Mouse (Mus musculus) heart, embryonic 12.5 days (tissue): ENCODE results near the gene Ndufaf7. TPM values are rescaled to one million over a fixed set of nuclear protein-coding genes. Genes with fewer than 3 reads are reported as not detected.

ENCODE experiments used
- ATAC-seq: fragments of 200-750 bp; cut with Nextera tagmentation; 2 replicates; pipeline ENCODE4 v1.8.0; 2017; ENCODE audit warnings: moderate TSS enrichment, moderate library complexity; ENCODE audit not compliant: insufficient number of reproducible peaks, low FRiP score
- H3K27ac ChIP-seq: fragments of 300-500 bp; sonication (generic); 2 replicates; pipeline ENCODE4 v1.5.1; 2016; ENCODE audit warnings: mild to moderate bottlenecking, moderate library complexity; ENCODE audit not compliant: poor library complexity, severe bottlenecking
- H3K27me3 ChIP-seq: fragments of 300-500 bp; sonication (generic); replicated peaks from 2 replicates; pipeline ENCODE4 v1.6.1; 2016; ENCODE audit warnings: mild to moderate bottlenecking, moderate library complexity
- H3K36me3 ChIP-seq: fragments of 300-500 bp; sonication (generic); 2 replicates; pipeline ENCODE4 v1.6.1; 2016; ENCODE audit warnings: mild to moderate bottlenecking, moderate library complexity
- H3K4me1 ChIP-seq: fragments of 300-500 bp; sonication (generic); replicated peaks from 2 replicates; pipeline ENCODE4 v1.6.1; 2016; ENCODE audit warnings: mild to moderate bottlenecking
- H3K4me2 ChIP-seq: fragments of 300-500 bp; sonication (generic); 2 replicates; pipeline ENCODE4 v1.6.1; 2016; ENCODE audit warnings: mild to moderate bottlenecking, moderate library complexity
- H3K4me3 ChIP-seq: fragments of 300-500 bp; sonication (generic); 2 replicates; pipeline ENCODE4 v1.5.1; 2016; ENCODE audit warnings: mild to moderate bottlenecking
- H3K9ac ChIP-seq: fragments of 300-500 bp; sonication (generic); 2 replicates; pipeline ENCODE4 v1.6.1; 2016; ENCODE audit warnings: mild to moderate bottlenecking, moderate library complexity
- H3K9me3 ChIP-seq: fragments of 300-500 bp; sonication (generic); replicated peaks from 2 replicates; pipeline ENCODE4 v1.6.1; 2016; ENCODE audit warnings: mild to moderate bottlenecking, moderate library complexity
- WGBS: fragments of 180-500 bp; shearing (Covaris S2); methylation state at CpG from one replicate; pipeline ENCODE4 v1.1.7; 2016; 5-methylcytosine and 5-hydroxymethylcytosine counted together
- polyA plus RNA-seq: library from polyadenylated mRNA; unstranded; fragments of >200 nt; fragmentation: Nextera tagmentation; extraction: Ambion mirVana; gene quantifications from 2 replicates; pipeline ENCODE4 v1.2.1, GENCODE M21; 2016

Ndufaf7 gene
- polyA plus RNA-seq, 1 experiment from 2014 or later, result 61.2 TPM

- no peaks in the 10 kb centered on the region for H3K9me3 ChIP-seq
- H3K4me1 ChIP-seq, result peaks cover 6% of the 10 kb centered on the region
- no peak for ATAC-seq
- peak overlapping the region; percentile 84 for H3K4me2 ChIP-seq
- H3K36me3 ChIP-seq, result peaks cover 19% of the 10 kb centered on the region
- no peaks in the 10 kb centered on the region for H3K27me3 ChIP-seq
- 55% methylated on average over 6 of the region's 6 CpGs for WGBS
- H3K9ac ChIP-seq, result peak overlapping the region; percentile 83; the same call in 1 of the 2 replicates
- H3K4me3 ChIP-seq, result peak overlapping the region; percentile 76
- peak overlapping the region; percentile 85; the same call in 1 of the 2 replicates for H3K27ac ChIP-seq
Measured at GRCm38 (mm10) chr17:78915772-78916171, 21.2 kb upstream of the Ndufaf7 start.

DNA sequence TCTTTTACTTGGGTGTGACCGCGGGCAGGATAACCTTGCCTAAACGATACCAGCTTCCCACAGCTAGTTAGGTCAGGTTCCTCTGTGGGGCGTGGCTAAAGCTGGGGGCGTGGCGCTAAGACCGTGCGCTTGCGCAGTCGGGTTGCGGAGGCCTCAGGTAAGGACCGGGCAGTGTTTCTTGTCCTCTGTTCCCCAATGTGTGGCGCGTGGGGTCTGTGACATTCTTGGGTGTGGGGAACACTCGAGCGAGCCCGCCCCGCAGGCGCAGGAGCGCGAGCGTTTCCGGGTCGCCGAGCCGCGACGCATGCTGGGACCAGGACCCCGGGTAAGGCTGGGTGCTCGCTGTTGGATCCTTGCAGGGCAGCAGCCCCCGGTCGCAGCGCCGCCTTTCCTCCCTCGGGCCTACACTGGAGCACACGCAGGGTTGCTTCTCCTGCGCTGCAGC is 20.5 kb upstream of the Ndufaf7 start, which contains the start of gene Cebpzos:
Gene Cebpzos, plus strand, starts transcription at position 132 of the 445 bp plus-strand sequence.
- Histone ChIP-seq H3K4me2 (peak within 1 kb of the TSS; percentile 84), H3K9ac (peak within 1 kb of the TSS; percentile 83), H3K9me3 (no peaks in the 10 kb centered on the region), H3K4me1 (peaks cover 6% of the 10 kb centered on the region), H3K27ac (peak within 1 kb of the TSS; percentile 85), H3K4me3 (peak within 1 kb of the TSS; percentile 76), H3K36me3 (peaks cover 24% of the 10 kb centered on the region), H3K27me3 (no peaks in the 10 kb centered on the region)
- WGBS, result 0% methylated on average over 37 of the region's 37 CpGs
- ATAC-seq, result peak; percentile 93

GRCm38 (mm10) chr17:78916899-78917298 is 20.0 kb upstream of the Ndufaf7 start:
- peak overlapping the region; percentile 85 for H3K27ac ChIP-seq
- H3K4me1 ChIP-seq, result peaks cover 6% of the 10 kb centered on the region
- peaks cover 29% of the 10 kb centered on the region for H3K36me3 ChIP-seq
- no peak for ATAC-seq
- H3K9me3 ChIP-seq, result no peaks in the 10 kb centered on the region
- peak overlapping the region; percentile 76 for H3K4me3 ChIP-seq
- peak overlapping the region; percentile 83 for H3K9ac ChIP-seq
- WGBS, result 2% methylated on average over 11 of the region's 11 CpGs
- H3K4me2 ChIP-seq, result peak overlapping the region; percentile 84
- no peaks in the 10 kb centered on the region for H3K27me3 ChIP-seq

- 42% methylated on average over 6 of the region's 6 CpGs for WGBS
- peak overlapping the region; percentile 83 for H3K9ac ChIP-seq
Measured at GRCm38 (mm10) chr17:78917696-78918095, 19.2 kb upstream of the Ndufaf7 start.

GRCm38 (mm10) chr17:78935857-78936256 is 1.1 kb upstream of the Ndufaf7 start:
- WGBS, result 63% methylated on average over 2 of the region's 2 CpGs
- no peaks in the 10 kb centered on the region for H3K27me3 ChIP-seq
- H3K9me3 ChIP-seq, result no peaks in the 10 kb centered on the region
- H3K4me1 ChIP-seq, result peaks cover 20% of the 10 kb centered on the region
- peaks cover 48% of the 10 kb centered on the region for H3K36me3 ChIP-seq
- peak overlapping the region; percentile 91 for H3K4me3 ChIP-seq
- peak overlapping the region; percentile 90 for H3K4me2 ChIP-seq
- no peak for ATAC-seq
- no peak overlapping the region for H3K27ac ChIP-seq
- peak overlapping the region; percentile 83; the same call in 1 of the 2 replicates for H3K9ac ChIP-seq

More at GRCm38 (mm10) chr17:78917696-78918095, 19.2 kb upstream of the Ndufaf7 start:
- no peak for ATAC-seq
- H3K4me2 ChIP-seq, result peak overlapping the region; percentile 84
- no peaks in the 10 kb centered on the region for H3K9me3 ChIP-seq
- H3K27ac ChIP-seq, result no peak overlapping the region
- no peaks in the 10 kb centered on the region for H3K27me3 ChIP-seq
- H3K36me3 ChIP-seq, result peaks cover 36% of the 10 kb centered on the region
- no peak overlapping the region for H3K4me3 ChIP-seq
- peaks cover 6% of the 10 kb centered on the region for H3K4me1 ChIP-seq

- ATAC-seq, result peak; percentile 15; the same call in 1 of the 2 replicates
- Histone ChIP-seq H3K4me3 (peak overlapping the region; percentile 91), H3K27me3 (no peaks in the 10 kb centered on the region), H3K9me3 (no peaks in the 10 kb centered on the region), H3K4me1 (peaks cover 20% of the 10 kb centered on the region), H3K9ac (peak overlapping the region; percentile 83), H3K36me3 (peaks cover 47% of the 10 kb centered on the region), H3K27ac (peak overlapping the region; percentile 32; the same call in 1 of the 2 replicates), H3K4me2 (peak overlapping the region; percentile 90)
- WGBS, result 8% methylated on average over 26 of the region's 26 CpGs
Measured at GRCm38 (mm10) chr17:78937229-78937853, 405 bp downstream of the Ndufaf7 start.

DNA sequence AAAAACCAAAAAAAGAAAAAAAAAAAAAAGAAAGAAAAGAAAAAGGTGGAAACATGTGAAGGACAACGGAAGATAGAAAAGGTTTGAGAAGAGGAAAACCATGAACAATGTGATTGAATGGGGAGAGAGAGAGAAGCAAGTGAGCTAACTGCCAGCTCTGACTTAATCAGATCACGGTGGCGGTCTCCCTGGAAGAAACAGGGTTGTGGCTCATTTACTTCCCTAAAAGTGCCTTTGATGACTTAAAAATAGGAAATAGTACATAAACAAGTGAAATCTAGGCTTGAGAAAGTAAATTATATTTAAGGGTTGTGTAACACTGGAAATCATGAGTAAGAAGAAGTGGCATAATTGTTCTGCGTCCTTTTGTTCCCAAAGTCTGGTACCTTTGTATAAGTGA is 2.0 kb downstream of the Ndufaf7 start:
- no peak overlapping the region for H3K4me2 ChIP-seq
- H3K27ac ChIP-seq, result no peak overlapping the region
- H3K9ac ChIP-seq, result no peak overlapping the region
- peaks cover 8% of the 10 kb centered on the region for H3K4me1 ChIP-seq
- no peaks in the 10 kb centered on the region for H3K27me3 ChIP-seq
- WGBS, result 87% methylated on average over 4 of the region's 4 CpGs
- no peaks in the 10 kb centered on the region for H3K9me3 ChIP-seq
- H3K36me3 ChIP-seq, result peaks cover 46% of the 10 kb centered on the region
- ATAC-seq, result no peak
- no peak overlapping the region for H3K4me3 ChIP-seq

DNA sequence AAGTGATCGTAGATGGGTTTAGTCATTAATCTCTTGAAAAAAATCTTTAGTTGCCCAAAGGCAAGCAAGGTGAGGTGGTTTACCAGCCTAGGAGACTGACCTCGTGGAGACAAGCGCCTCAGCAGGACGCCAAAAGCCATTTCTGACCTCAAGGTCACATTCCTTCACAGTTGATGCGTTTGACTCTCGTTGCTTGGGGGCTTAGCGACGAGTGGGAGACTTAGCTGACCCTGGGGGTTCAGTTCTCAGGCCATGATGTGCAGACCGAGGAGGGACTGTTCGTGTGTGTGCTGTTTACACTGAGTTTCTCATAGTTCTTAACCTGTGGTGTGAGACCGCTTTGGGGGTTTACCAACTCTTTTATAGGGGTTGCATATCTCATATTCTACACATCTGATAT is 5.6 kb downstream of the Ndufaf7 start:
- Histone ChIP-seq H3K4me2 (no peak overlapping the region), H3K27ac (no peak overlapping the region), H3K4me1 (peaks cover 3% of the 10 kb centered on the region), H3K36me3 (peaks cover 55% of the 10 kb centered on the region), H3K9me3 (no peaks in the 10 kb centered on the region), H3K27me3 (no peaks in the 10 kb centered on the region), H3K4me3 (no peak overlapping the region), H3K9ac (no peak overlapping the region)
- no peak for ATAC-seq
- WGBS, result 64% methylated on average over 11 of the region's 11 CpGs

- Histone ChIP-seq H3K36me3 (peaks cover 84% of the 10 kb centered on the region), H3K4me3 (no peak overlapping the region), H3K4me1 (no peaks in the 10 kb centered on the region), H3K9me3 (no peaks in the 10 kb centered on the region), H3K4me2 (no peak overlapping the region), H3K27ac (no peak overlapping the region), H3K9ac (no peak overlapping the region), H3K27me3 (no peaks in the 10 kb centered on the region)
- no peak for ATAC-seq
- WGBS, result 87% methylated on average over 5 of the region's 5 CpGs
Measured at GRCm38 (mm10) chr17:78951225-78951624, 14.3 kb downstream of the Ndufaf7 start.

DNA sequence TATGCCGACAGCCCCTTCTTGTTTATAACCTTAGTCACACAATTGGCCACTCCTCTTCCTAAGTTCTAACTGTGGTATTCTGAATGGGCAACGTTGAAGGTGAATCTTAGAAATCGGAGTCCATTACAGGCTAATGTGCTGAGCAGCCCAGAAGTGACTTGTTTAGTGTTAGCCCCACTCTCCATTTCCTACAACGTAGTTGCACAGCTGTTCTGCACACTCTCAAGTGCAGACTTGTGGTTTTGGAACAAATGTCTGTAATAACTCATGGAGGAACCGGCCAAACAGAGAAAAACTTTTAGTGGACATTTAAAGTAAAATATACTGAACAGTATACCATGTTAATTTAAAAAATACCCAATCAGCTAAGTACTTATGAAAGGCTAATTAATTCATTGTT is 15.1 kb downstream of the Ndufaf7 start:
- Histone ChIP-seq H3K4me2 (no peak overlapping the region), H3K4me3 (no peak overlapping the region), H3K9me3 (no peaks in the 10 kb centered on the region), H3K27ac (no peak overlapping the region), H3K27me3 (no peaks in the 10 kb centered on the region), H3K36me3 (peaks cover 82% of the 10 kb centered on the region), H3K4me1 (no peaks in the 10 kb centered on the region), H3K9ac (no peak overlapping the region)
- no peak for ATAC-seq
- WGBS, result 88% methylated on average over 5 of the region's 5 CpGs

- Histone ChIP-seq H3K4me2 (no peak overlapping the region), H3K4me3 (no peak overlapping the region), H3K36me3 (peaks cover 78% of the 10 kb centered on the region), H3K27me3 (no peaks in the 10 kb centered on the region), H3K9ac (no peak overlapping the region), H3K4me1 (no peaks in the 10 kb centered on the region), H3K27ac (no peak overlapping the region), H3K9me3 (no peaks in the 10 kb centered on the region)
- ATAC-seq, result no peak
- 89% methylated on average over 8 of the region's 8 CpGs for WGBS
Measured at GRCm38 (mm10) chr17:78953240-78953639, 16.3 kb downstream of the Ndufaf7 start.
